Mouse (Mus musculus) left cerebral cortex, postnatal 36 days (tissue): ENCODE measurements around the gene Tek. TPM values are rescaled to one million over a fixed set of nuclear protein-coding genes. Genes with fewer than 3 reads are reported as not detected.
"Not testable (repeated sequence)": the region's sequence is repeated elsewhere in the genome, so short reads cannot be mapped to it uniquely, and the experiment has no call there.

Experiments
- DNase-seq, 2 experiments: peaks; one replicate each; pipeline ENCODE4 v3.0.0; 2021 to 2022; ENCODE audit warnings: low spot score in 2 of 2, mixed read lengths in 1 of 2
- intact Hi-C: fragments of 180-260 bp; cut with DNase I; formaldehyde crosslinking; loops from one replicate; pipeline ENCODE4 v1.15.1; 2025
- total RNA-seq, 2 experiments: library from RNA; stranded (reverse); gene quantifications; 2 replicates each; pipeline ENCODE4 v1.2.3; 2021

The Tek gene
- 1 to 10 TPM; 8.3 to 8.7 TPM for total RNA-seq

DNA sequence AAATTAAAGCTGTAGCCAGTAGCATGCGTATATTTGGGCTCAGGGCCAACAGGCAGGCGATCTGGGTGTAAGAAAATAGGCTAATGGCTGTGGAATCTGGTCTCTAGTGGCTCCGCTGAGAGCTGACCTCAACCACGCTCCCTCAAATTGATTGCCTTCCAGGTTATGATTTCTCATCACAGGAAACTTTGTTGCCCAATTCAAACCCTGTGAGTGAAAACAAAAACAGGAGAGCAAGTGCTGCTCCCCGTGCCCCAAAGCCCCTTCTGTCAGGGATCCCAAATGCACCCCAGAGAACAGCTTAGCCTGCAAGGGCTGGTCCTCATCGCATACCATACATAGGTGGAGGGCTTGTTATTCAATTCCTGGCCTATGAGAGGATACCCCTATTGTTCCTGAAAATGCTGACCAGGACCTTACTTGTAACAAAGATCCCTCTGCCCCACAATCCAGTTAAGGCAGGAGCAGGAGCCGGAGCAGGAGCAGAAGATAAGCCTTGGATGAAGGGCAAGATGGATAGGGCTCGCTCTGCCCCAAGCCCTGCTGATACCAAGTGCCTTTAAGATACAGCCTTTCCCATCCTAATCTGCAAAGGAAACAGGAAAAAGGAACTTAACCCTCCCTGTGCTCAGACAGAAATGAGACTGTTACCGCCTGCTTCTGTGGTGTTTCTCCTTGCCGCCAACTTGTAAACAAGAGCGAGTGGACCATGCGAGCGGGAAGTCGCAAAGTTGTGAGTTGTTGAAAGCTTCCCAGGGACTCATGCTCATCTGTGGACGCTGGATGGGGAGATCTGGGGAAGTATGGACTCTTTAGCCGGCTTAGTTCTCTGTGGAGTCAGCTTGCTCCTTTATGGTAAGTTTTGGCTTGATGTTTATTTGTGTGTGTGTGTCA lies at the start of gene Tek:
Tek (plus strand) TSS at position 452 of the 894 bp plus-strand sequence.
- intact Hi-C loops: no loop called here
- no peak for DNase-seq

GRCm38 (mm10) chr4:94689804-94690203 lies 49.3 kb upstream of the Tek start:
- intact Hi-C loops: loop anchor here (10.0 kb wide), 1 partner anchor 215 kb away; no protein-coding TSS in a partner anchor
- not testable (repeated sequence) for DNase-seq

DNA sequence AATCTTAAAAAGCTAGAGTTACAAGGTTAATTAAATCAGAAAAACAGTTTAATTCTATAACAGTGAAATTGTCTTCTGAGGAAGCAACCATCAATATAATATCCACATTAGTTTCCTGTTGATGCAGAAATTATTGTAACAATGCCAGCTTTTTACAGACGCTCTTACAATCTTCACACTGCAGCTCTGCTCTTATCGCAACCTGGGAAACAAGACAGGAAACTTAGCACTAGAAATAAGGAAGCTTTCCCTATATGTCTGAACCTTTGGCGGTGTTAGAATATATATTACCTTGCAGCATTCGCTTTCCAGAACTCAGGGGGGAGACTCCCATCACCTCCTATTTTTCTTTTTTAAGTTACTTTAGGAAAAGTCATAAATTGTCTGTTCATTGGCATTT lies 48.0 kb upstream of the Tek start:
- intact Hi-C loops: no loop called here

GRCm38 (mm10) chr4:94692175-94692574 lies 46.9 kb upstream of the Tek start:
- no peak for DNase-seq
- intact Hi-C loops: no loop called here

More for the DNA sequence above, 48.0 kb upstream of the Tek start:
- DNase-seq: no peak

DNA sequence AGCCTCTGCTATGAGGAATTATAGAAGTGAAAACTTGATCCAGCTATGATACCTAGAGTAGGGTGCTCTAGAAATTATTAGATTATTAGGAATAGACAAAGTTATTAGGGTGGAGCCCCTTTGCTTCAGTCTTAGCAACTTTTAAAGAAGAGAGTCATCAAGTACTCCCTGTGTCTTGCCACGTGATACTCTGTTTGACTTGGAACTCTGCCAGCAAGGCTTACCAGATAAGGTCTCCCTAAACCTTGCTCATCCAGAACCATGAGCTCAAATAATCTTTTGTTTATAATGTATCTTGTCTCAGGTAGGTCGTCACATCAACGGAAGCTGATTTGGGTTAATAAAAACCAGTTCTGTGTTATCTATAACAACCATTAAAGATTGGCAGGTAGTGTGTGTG lies 42.7 kb upstream of the Tek start:
- DNase-seq: no peak
- intact Hi-C loops: no loop called here

DNA sequence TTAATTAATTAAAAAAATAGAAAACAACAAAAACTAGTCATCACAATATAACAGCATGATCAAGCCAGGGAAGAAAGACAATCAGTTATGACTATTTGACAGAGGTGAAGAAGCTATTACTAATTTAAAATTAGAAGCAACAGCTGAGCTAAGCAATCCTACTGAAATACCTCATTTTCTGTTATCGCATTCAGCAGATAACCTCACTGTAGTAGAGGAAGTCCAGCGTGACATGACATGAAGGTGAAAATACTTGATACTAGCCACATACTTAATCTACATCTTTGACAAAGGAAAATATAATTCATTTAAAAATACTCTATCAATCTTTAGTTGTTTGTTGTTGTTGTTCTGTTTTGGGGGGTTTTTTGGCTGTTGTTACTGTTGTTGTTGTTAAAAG lies 28.1 kb upstream of the Tek start:
- intact Hi-C loops: no loop called here

DNA sequence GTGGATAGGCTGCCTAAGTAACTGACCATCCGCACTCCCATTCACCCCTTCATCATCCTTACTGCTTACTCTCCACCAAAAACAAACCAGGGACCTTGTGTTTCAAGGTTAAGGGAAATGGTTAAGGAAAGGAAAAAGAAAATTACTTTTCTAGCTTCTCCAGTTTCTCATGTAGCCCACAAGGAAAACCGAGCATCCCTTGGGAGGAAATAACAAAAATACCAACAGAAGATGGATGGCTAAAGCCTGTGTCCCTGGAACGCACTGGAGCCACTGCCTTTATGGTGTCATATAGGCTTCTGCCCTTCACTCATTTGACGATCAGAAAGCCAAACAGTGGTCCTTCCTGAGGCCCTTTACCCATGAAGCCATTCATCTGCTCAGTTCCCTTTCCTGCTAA lies 27.7 kb upstream of the Tek start:
- no peak for DNase-seq
- intact Hi-C loops: no loop called here

More for the DNA sequence above, 28.1 kb upstream of the Tek start:
- DNase-seq: no peak

GRCm38 (mm10) chr4:94713741-94714140 lies 25.3 kb upstream of the Tek start:
- intact Hi-C loops: no loop called here
- no peak for DNase-seq

DNA sequence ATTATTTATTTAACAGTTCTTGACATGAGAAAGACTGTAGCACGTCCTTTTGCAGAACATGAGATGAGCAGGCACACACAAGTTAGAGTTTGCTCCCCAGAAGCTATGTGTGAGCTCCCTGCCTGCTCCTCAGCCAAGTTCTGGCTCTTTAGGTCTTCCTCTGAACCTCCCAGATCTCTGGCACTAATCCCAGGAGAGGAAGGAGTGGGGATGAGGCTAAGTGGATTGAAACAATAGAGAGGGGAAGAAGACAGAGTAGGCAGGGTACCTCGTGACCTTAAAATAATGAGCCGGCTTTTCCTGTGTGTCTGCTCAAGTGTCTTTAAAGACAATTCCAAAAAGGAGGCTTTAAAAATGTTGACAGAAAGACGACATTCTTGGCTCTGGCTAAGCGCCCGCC lies 23.9 kb upstream of the Tek start:
- intact Hi-C loops: no loop called here
- DNase-seq: no peak

- no peak for DNase-seq
- intact Hi-C loops: no loop called here
Observed at GRCm38 (mm10) chr4:94725799-94726198, 13.3 kb upstream of the Tek start.

DNA sequence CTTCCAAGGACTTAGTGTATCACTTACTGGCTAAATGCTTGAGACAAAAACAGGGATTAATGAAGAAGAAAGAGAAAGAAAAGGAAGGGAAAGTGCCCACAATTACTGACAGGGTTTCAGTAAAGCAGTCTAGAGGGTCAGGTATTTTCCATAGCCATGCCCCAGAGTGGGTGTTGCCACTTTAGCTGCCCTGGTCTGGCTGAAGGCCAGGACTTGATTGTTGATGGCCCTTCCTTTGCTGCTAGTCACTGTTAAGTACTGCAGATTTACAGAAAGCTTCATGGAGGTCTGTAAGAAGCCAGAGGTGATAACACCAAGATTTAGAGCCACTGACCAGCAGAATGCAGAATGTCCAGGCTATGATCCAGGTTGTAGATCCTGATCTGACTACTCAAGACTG lies 6.4 kb upstream of the Tek start:
- intact Hi-C loops: no loop called here
- DNase-seq: no peak

DNA sequence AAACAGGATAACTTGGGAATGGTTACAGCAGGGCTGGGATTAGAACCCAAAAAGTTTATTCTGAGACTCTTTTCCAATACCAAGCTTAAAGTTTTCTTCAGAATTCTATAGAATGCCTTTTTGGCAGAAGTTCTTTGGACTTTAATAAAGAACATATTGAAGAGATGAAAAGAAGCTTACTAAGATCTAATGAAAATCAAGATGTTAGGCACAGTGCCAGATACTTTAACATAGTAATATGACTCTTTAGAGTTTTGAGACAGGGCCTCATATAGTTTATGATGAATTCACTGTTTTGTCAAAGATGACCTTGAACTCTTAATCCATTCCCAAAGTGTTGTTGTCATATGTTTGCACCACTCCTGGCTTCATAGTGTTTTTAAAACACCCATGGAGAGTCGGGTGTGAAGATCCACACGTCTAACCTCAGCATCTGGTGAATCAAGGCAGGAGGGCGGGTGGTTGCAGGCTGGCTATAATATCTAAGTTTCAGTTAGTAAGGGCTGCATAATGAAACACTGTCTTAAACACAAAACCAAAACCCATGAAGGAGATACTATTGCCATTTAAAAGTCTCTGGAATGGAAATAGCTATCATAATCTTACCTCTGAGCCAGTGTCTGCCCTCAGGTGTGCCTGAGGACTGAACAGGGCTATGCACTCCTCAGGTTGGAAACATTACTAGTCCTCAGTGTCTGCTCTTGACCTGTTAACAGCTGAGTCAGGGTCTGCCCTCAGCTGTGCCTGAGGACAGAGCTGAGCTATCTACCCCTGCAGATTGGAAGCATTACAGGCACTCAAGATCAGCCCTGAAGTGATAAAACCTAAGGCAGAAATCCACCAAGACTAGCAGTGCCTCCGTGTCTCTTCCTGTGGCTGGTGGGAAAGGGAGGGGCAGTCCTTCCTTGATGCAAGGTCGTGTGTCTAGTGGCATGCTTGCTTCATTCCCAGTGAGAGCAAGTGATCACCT lies 1.5 kb upstream of the Tek start:
- intact Hi-C loops: no loop called here
- no peak for DNase-seq

GRCm38 (mm10) chr4:94741824-94742223 lies 2.7 kb downstream of the Tek start:
- intact Hi-C loops: no loop called here
- no peak for DNase-seq

- no peak for DNase-seq
- intact Hi-C loops: no loop called here
Observed at GRCm38 (mm10) chr4:94745749-94746148, 6.7 kb downstream of the Tek start.

GRCm38 (mm10) chr4:94746387-94746811 lies 7.3 kb downstream of the Tek start:
- DNase-seq: no peak
- intact Hi-C loops: no loop called here

DNA sequence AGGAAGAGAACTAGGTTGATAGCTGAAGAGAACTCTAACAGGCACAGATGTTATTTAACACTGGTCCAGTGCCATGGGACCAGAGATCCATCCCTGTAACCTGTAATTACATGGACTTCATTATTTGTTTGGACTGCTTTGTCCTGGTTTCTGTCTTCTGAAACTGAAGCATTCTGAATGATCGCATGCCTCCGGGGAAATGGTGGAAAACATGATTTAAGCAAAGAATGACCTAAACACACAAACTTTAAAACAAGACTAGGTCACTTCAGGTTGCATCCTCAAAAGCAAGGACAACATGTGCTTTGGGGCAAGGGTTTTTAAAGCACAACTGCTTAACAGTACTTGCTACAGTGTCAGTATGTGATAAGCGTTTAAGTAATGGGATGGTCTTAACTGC lies 8.2 kb downstream of the Tek start:
- no peak for DNase-seq
- intact Hi-C loops: no loop called here

GRCm38 (mm10) chr4:94752512-94752911 lies 13.4 kb downstream of the Tek start:
- intact Hi-C loops: no loop called here
- DNase-seq: no peak

DNA sequence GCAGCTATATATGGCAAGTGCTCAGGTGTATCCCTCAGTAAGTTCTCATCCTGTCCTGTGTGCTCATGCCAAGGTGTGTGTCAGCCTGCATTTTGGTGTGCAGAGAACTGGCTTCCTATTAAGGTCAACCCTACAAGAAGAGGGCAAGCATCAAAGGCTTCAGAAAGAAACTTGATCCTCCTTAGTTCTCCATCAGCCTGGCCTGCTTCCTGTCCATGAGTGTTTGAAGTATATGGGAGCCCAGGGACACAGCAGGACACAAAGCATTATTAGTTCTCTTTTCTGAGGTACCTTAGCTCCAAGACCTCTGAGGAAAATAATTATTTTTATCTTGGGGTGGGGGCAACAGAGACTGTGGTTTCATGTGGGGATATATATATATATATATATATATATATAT lies 26.1 kb downstream of the Tek start:
- no peak for DNase-seq
- intact Hi-C loops: no loop called here

GRCm38 (mm10) chr4:94766176-94766575 lies 27.1 kb downstream of the Tek start:
- DNase-seq: no peak
- intact Hi-C loops: no loop called here

DNA sequence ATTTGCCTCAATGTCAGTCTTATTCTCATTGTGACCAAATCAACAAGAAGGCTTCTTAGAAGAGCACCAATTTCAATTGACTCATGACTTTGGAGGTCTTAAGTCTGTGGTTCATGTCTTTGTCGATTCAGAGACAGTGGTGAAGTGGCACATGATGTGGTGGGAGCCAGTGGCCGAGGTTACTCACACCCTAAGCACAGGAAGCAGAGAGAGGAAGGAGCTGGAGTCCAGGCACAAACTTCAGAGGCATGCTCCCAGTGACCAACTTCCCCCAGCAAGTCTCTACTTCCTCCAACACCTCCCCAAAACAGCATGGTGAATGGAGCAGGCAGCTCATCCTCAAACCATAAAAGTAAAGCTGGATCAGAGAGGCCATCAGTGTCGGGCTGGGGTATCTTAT lies 29.5 kb downstream of the Tek start:
- no peak for DNase-seq
- intact Hi-C loops: no loop called here
